Mouse (Mus musculus) heart, adult 2 months (tissue): ENCODE measurements around the gene Trim72.

ENCODE experiments used
- CTCF ChIP-seq: fragments of 200-600 bp; IDR thresholded peaks from 2 replicates; pipeline ENCODE4 v1.8.1; 2022; ENCODE audit warnings: antibody characterized with exemption, mild to moderate bottlenecking, moderate library complexity
- POLR2A ChIP-seq: fragments of 200-500 bp; IDR thresholded peaks from 2 replicates; pipeline ENCODE4 v1.6.1; 2011; ENCODE audit warnings: mild to moderate bottlenecking, low read depth, low read length, control low read depth; ENCODE audit not compliant: insufficient read depth

GRCm38 (mm10) chr7:128050739-128051138 is 47.0 kb downstream of the Trim72 start:
- TF ChIP-seq CTCF (no peak), POLR2A (no peak)
